Mouse (Mus musculus) hindbrain, embryonic 12.5 days (tissue): ENCODE measurements around the gene Mthfd2. TPM values are rescaled to one million over a fixed set of nuclear protein-coding genes. Genes with fewer than 3 reads are reported as not detected.

Experiments
- polyA plus RNA-seq: library from polyadenylated mRNA; unstranded; fragments of >200 nt; fragmentation: Nextera tagmentation; extraction: Ambion mirVana; gene quantifications from 2 replicates; pipeline ENCODE4 v1.2.1, GENCODE M21; 2016

Mthfd2 gene
- polyA plus RNA-seq, 1 experiment from 2014 or later, result 29.8 TPM

Other genes starting within 250 kb of the Mthfd2 start
- 39.1 and 39.5 TPM in 2 replicates for gene Pcgf1, start 248.0 kb downstream of the Mthfd2 start, polyA plus RNA-seq
- gene Lbx2, start 239.5 kb downstream of the Mthfd2 start, polyA plus RNA-seq, result 0.69 TPM in 1 of 2 replicates, not detected in the other
- 3.3 and 3.9 TPM in 2 replicates for gene Ccdc142, start 224.3 kb downstream of the Mthfd2 start, polyA plus RNA-seq
- gene Gm42688, start 224.3 kb downstream of the Mthfd2 start, polyA plus RNA-seq, result 3.6 and 5.0 TPM in 2 replicates
- 110 and 124 TPM in 2 replicates for gene Mrpl53, start 216.9 kb downstream of the Mthfd2 start, polyA plus RNA-seq
- gene Mogs, start 210.4 kb downstream of the Mthfd2 start, polyA plus RNA-seq, result 42.6 TPM in 2 replicates
- 206 and 212 TPM in 2 replicates for gene Wbp1, start 204.3 kb downstream of the Mthfd2 start, polyA plus RNA-seq
- gene Ino80b, start 200.5 kb downstream of the Mthfd2 start, polyA plus RNA-seq, result 19.6 and 19.9 TPM in 2 replicates
- gene Rtkn, start 190.4 kb downstream of the Mthfd2 start, polyA plus RNA-seq, result 40.7 and 42.6 TPM in 2 replicates
- gene Wdr54, start 169.5 kb downstream of the Mthfd2 start, polyA plus RNA-seq, result 11.2 and 11.5 TPM in 2 replicates
- gene 1700003E16Rik, start 169.5 kb downstream of the Mthfd2 start, polyA plus RNA-seq, result 4.4 and 5.2 TPM in 2 replicates
- gene Dctn1, start 160.0 kb downstream of the Mthfd2 start, polyA plus RNA-seq, result 158 and 168 TPM in 2 replicates
- 5.0 and 6.1 TPM in 2 replicates for gene Slc4a5, start 106.1 kb downstream of the Mthfd2 start, polyA plus RNA-seq
- gene Mob1a, start 108 bp upstream of the Mthfd2 start, polyA plus RNA-seq, result 52.5 and 55.4 TPM in 2 replicates
- 88.5 and 92.1 TPM in 2 replicates for gene Bola3, start 23.2 kb upstream of the Mthfd2 start, polyA plus RNA-seq
- gene Tet3, start 133.2 kb upstream of the Mthfd2 start, polyA plus RNA-seq, result 63.3 and 63.9 TPM in 2 replicates
- 64.3 and 64.5 TPM in 2 replicates for gene Dguok, start 181.1 kb upstream of the Mthfd2 start, polyA plus RNA-seq
- 2.5 and 3.9 TPM in 2 replicates for gene Actg2, start 210.4 kb upstream of the Mthfd2 start, polyA plus RNA-seq
- 30.6 and 37.1 TPM in 2 replicates for gene Stambp, start 246.8 kb upstream of the Mthfd2 start, polyA plus RNA-seq